Mouse (Mus musculus): ENCODE results near the gene Bub1. TPM values are rescaled to one million over a fixed set of nuclear protein-coding genes. Genes with fewer than 3 reads are reported as not detected.

The Bub1 gene
- polyA plus RNA-seq, 1 experiment from 2014 or later, result 84.3 TPM

GRCm38 (mm10) chr2:127773938-127774577, 57.6 kb downstream of the Bub1 start:
- Histone ChIP-seq H3K9ac (replicated peaks) (no peak overlapping the region), H3K4me2 (no peak overlapping the region), H3K4me3 (replicated peaks) (no peak overlapping the region), H3K27me3 (no peaks in the 10 kb centered on the region), H3K27ac (no peak overlapping the region), H3K36me3 (peaks cover 70% of the 10 kb centered on the region), H3K4me1 (replicated peaks) (no peaks in the 10 kb centered on the region), H3K9me3 (no peaks in the 10 kb centered on the region)
- WGBS, result 65% methylated on average over 15 of the region's 15 CpGs
- no peak for ATAC-seq (ENCODE audit: insufficient number of reproducible peaks, insufficient read depth, low FRiP score, low TSS enrichment, low read depth)

GRCm38 (mm10) chr2:127761587-127761986, 70.1 kb downstream of the Bub1 start:
- Histone ChIP-seq H3K9me3 (no peaks in the 10 kb centered on the region), H3K4me2 (no peak overlapping the region), H3K4me3 (replicated peaks) (no peak overlapping the region), H3K9ac (replicated peaks) (no peak overlapping the region), H3K27ac (no peak overlapping the region), H3K36me3 (peaks cover 45% of the 10 kb centered on the region), H3K27me3 (no peaks in the 10 kb centered on the region), H3K4me1 (replicated peaks) (no peaks in the 10 kb centered on the region)
- no peak for ATAC-seq (ENCODE audit: insufficient number of reproducible peaks, insufficient read depth, low FRiP score, low TSS enrichment, low read depth)
- 86% methylated on average over 5 of the region's 5 CpGs for WGBS

- Histone ChIP-seq H3K27me3 (no peaks in the 10 kb centered on the region), H3K9ac (replicated peaks) (no peak overlapping the region), H3K4me1 (replicated peaks) (no peaks in the 10 kb centered on the region), H3K36me3 (peaks cover 50% of the 10 kb centered on the region), H3K4me3 (replicated peaks) (no peak overlapping the region), H3K4me2 (no peak overlapping the region), H3K9me3 (no peaks in the 10 kb centered on the region), H3K27ac (no peak overlapping the region)
- WGBS, result 80% methylated on average over 10 of the region's 10 CpGs
- no peak for ATAC-seq (ENCODE audit: insufficient number of reproducible peaks, insufficient read depth, low FRiP score, low TSS enrichment, low read depth)
These were observed 71.2 kb downstream of the Bub1 start for GRCm38 (mm10) chr2:127760429-127761000.

GRCm38 (mm10) chr2:127760014-127760413, 71.7 kb downstream of the Bub1 start:
- Histone ChIP-seq H3K4me1 (replicated peaks) (no peaks in the 10 kb centered on the region), H3K4me3 (replicated peaks) (no peak overlapping the region), H3K27ac (no peak overlapping the region), H3K27me3 (no peaks in the 10 kb centered on the region), H3K36me3 (peaks cover 45% of the 10 kb centered on the region), H3K9me3 (no peaks in the 10 kb centered on the region), H3K4me2 (no peak overlapping the region), H3K9ac (replicated peaks) (no peak overlapping the region)
- ATAC-seq (ENCODE audit: insufficient number of reproducible peaks, insufficient read depth, low FRiP score, low TSS enrichment, low read depth), result no peak
- 91% methylated on average over 6 of the region's 6 CpGs for WGBS

- Histone ChIP-seq H3K4me3 (replicated peaks) (no peak overlapping the region), H3K9ac (replicated peaks) (no peak overlapping the region), H3K27ac (no peak overlapping the region), H3K4me2 (no peak overlapping the region), H3K27me3 (no peaks in the 10 kb centered on the region), H3K36me3 (peaks cover 38% of the 10 kb centered on the region), H3K4me1 (replicated peaks) (no peaks in the 10 kb centered on the region), H3K9me3 (no peaks in the 10 kb centered on the region)
- 90% methylated on average over 5 of the region's 5 CpGs for WGBS
- ATAC-seq (ENCODE audit: insufficient number of reproducible peaks, insufficient read depth, low FRiP score, low TSS enrichment, low read depth), result no peak
These were observed 72.3 kb downstream of the Bub1 start for GRCm38 (mm10) chr2:127759157-127759880.

- no peak overlapping the region for H3K4me3 ChIP-seq (replicated peaks)
- H3K9me3 ChIP-seq, result no peaks in the 10 kb centered on the region
- no peak overlapping the region for H3K4me2 ChIP-seq
- 28% methylated on average over 8 of the region's 8 CpGs for WGBS
- peaks cover 30% of the 10 kb centered on the region for H3K36me3 ChIP-seq
- no peak for ATAC-seq (ENCODE audit: insufficient number of reproducible peaks, insufficient read depth, low FRiP score, low TSS enrichment, low read depth)
- no peak overlapping the region for H3K27ac ChIP-seq
- H3K27me3 ChIP-seq, result no peaks in the 10 kb centered on the region
- no peak overlapping the region for H3K9ac ChIP-seq (replicated peaks)
- H3K4me1 ChIP-seq (replicated peaks), result no peaks in the 10 kb centered on the region
These were observed 74.5 kb downstream of the Bub1 start for GRCm38 (mm10) chr2:127757171-127757570.

GRCm38 (mm10) chr2:127754113-127754512, 77.6 kb downstream of the Bub1 start:
- Histone ChIP-seq H3K4me1 (replicated peaks) (no peaks in the 10 kb centered on the region), H3K4me2 (no peak overlapping the region), H3K9me3 (no peaks in the 10 kb centered on the region), H3K27me3 (no peaks in the 10 kb centered on the region), H3K4me3 (replicated peaks) (no peak overlapping the region), H3K9ac (replicated peaks) (no peak overlapping the region), H3K27ac (no peak overlapping the region), H3K36me3 (peaks cover 12% of the 10 kb centered on the region)
- ATAC-seq (ENCODE audit: insufficient number of reproducible peaks, insufficient read depth, low FRiP score, low TSS enrichment, low read depth), result no peak
- WGBS, result 93% methylated on average over 4 of the region's 4 CpGs

- Histone ChIP-seq H3K27ac (0 out of 2 replicates have a peak overlapping the region, but pooled peaks have one; percentile 23), H3K4me2 (no peak overlapping the region), H3K9ac (replicated peaks) (no peak overlapping the region), H3K9me3 (no peaks in the 10 kb centered on the region), H3K4me1 (replicated peaks) (no peaks in the 10 kb centered on the region), H3K27me3 (no peaks in the 10 kb centered on the region), H3K36me3 (peaks cover 10% of the 10 kb centered on the region), H3K4me3 (replicated peaks) (no peak overlapping the region)
- no peak for ATAC-seq (ENCODE audit: insufficient number of reproducible peaks, insufficient read depth, low FRiP score, low TSS enrichment, low read depth)
- WGBS, result 76% methylated on average over 11 of the region's 11 CpGs
These were observed 79.6 kb downstream of the Bub1 start for GRCm38 (mm10) chr2:127751849-127752610.

Other genes starting within 250 kb of the Bub1 start
- 5.6 and 6.7 TPM in 2 replicates for gene Zfp661, start 244.8 kb downstream of the Bub1 start, polyA plus RNA-seq (2016; fragmentation: Nextera tagmentation; extraction: Ambion mirVana)
- gene Mrps5, start 244.6 kb downstream of the Bub1 start, polyA plus RNA-seq (2016; fragmentation: Nextera tagmentation; extraction: Ambion mirVana), result 153 and 162 TPM in 2 replicates
- 0.16 and 0.45 TPM in 2 replicates for gene Mal, start 175.2 kb downstream of the Bub1 start, polyA plus RNA-seq (2016; fragmentation: Nextera tagmentation; extraction: Ambion mirVana)
- gene Mall, start 101.9 kb downstream of the Bub1 start, polyA plus RNA-seq (2016; fragmentation: Nextera tagmentation; extraction: Ambion mirVana), result 1.9 and 2.1 TPM in 2 replicates
- 36.2 and 44.2 TPM in 2 replicates for gene Nphp1, start 43.0 kb downstream of the Bub1 start, polyA plus RNA-seq (2016; fragmentation: Nextera tagmentation; extraction: Ambion mirVana)
- gene Mtln, start 39.4 kb downstream of the Bub1 start, polyA plus RNA-seq (2016; fragmentation: Nextera tagmentation; extraction: Ambion mirVana), result 24.1 and 24.2 TPM in 2 replicates
- 0.13 and 0.16 TPM in 2 replicates for gene Acoxl, start 7.0 kb upstream of the Bub1 start, polyA plus RNA-seq (2016; fragmentation: Nextera tagmentation; extraction: Ambion mirVana)